Mouse (Mus musculus) kidney, postnatal 14 days (tissue): ENCODE results near the gene Olfr1122.
"Not testable (repeated sequence)": the region's sequence is repeated elsewhere in the genome, so short reads cannot be mapped to it uniquely, and the experiment has no call there.

ENCODE experiments used
- DNase-seq: peaks from one replicate; pipeline ENCODE4 v3.0.0; 2022; ENCODE audit warnings: mixed read lengths

Gene Olfr1122

DNA sequence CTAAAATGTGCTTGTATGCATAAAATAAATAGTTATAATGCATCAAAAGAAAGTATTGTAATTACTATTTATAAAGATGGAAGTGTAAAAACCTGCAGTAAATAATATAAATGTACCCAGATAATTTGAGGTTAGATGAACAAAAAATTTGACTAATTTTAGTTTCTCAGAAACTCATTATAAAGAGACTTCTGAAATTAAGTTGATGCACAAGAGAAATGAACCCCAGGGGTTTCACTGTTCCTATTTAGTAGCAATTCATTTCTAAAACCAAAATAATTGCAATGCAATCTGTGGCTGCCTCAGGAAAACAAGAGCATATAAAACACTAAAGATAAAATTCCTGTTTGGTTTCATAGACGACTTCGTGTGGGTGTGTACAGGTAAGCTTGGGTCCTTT lies at the start of gene Olfr1122:
TSS of gene Olfr1122 (plus strand) at position 301 of the 400 bp plus-strand sequence.
- no peak for DNase-seq

DNA sequence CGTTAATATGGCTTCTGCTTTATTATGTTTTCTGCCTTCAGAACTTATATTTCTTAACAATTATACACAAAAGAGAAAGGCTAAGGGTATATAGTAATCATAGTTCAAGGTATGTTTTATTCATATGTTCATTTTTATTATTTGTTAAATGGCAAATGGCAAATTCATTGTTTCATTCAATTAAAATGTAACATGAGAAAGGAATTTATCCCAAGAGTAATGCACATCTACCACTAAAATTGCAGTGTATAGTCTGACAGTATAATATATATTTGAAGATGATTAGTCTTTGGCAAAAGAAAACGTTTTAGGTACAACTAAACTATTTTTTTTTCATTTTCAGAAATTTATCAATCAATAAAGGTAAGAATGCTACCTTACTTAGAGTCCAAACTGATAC lies 31.1 kb upstream of the Olfr1122 start, which contains the start of gene Olfr1120:
TSS of gene Olfr1120 (plus strand) at position 301 of the 400 bp plus-strand sequence.
- DNase-seq, result no peak

DNA sequence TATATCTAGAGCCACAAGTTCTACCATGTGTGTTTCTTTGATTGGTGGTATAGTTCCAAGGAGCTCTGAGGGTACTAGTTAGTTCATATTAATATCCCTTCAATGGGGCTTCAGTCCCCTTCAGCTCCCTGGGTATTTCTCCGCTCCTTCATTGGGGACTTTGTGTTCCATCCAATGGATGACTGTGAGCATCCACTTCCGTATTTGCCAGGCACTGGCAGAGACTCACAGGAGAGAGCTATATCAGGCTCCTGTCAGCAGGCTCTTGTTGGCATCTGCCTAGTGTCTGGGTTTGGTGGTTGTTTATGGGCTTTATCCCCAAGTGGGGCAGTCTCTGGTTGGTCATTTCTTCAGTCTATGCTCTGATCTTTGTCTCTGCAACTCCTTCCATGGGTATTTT lies 25.5 kb upstream of the Olfr1122 start:
- not testable (repeated sequence) for DNase-seq

DNA sequence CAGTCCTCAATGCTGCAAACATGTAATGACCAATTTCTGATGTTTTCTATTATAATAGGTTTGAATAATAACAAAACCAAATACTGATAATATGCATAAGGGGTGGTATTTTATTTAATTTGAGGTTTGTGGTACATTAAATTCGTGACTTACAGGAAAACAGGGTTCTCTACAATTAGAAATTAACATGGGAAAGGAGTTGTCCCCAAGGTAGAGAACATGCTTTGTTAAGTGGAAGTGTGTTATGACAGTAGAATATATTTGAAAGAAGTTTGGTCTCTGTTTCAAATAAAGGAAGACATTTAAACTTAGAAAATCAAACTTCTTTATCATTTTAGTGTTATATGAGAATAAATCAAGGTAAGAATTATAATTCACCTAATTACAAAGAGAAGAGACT lies 16.1 kb upstream of the Olfr1122 start, which contains the start of gene Olfr1121:
TSS of gene Olfr1121 (plus strand) at position 301 of the 400 bp plus-strand sequence.
- no peak for DNase-seq

DNA sequence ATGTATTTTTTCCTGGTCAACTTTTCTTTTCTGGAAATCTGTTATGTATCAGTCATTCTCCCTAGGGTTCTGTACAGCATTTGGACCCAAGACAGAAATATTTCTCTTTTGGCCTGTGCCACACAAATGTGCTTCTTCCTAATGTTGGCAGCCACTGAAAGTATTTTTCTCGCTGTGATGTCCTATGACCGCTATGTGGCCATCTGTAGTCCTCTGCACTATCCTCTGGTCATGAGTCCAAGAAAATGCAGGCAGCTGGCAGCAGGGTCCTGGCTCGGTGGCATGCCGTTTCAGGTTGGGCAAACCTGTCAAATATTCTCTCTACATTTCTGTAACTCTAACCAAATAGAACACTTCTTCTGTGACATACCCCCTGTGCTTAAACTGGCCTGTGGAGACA lies 13.9 kb upstream of the Olfr1122 start:
- DNase-seq, result no peak

DNA sequence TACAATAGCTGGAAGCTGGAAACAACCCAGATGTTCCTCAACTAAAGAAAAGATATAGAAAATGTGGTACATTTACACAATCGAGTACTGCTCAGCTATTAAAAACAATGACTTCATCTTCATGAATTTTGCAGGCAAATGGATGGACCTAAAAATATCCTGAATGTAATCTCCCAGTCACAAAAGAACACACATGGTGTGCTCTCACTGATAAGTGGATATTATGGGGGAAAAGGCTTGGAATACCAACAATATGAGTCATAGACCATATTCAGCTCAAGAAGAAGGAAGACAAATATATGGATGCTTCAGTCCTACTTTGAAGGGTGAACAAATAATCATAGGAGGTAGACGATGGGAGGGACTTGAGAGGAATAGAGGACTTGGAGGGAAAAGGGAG lies 1.7 kb upstream of the Olfr1122 start:
- no peak for DNase-seq

DNA sequence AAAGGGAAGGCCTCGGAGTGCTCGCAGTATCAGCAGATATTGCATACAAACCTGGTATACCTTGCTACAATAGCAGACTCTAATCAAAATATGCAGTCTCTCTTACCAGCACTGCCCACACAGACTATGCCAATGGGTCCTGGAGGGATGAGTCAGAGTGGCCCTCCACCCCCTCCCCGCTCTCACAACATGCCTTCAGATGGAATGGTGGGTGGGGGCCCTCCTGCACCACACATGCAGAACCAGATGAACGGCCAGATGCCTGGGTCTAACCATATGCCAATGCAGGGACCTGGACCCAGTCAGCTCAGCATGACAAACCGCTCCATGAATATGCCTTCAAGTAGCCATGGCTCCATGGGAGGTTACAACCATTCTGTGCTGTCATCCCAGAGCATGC lies 8.0 kb downstream of the Olfr1122 start:
- not testable (repeated sequence) for DNase-seq

DNA sequence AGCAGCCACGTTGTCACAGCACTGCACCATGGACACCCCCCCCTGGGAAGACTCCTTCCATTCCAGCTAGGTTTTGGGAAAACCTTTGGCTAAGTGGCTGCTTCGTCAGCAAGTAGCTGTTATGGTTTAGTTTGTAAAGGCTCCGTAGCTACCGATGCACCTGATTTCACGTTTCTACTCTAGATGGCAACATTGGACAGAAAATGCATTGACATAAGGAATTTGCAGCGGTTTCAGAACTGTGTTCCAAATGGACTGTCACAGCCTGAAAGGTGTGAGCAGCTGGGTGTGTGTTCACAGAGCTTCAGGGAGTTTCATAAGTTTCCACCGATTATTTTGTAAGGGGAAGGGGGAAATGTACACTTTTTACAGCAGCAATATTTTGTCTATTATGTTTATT lies 9.0 kb downstream of the Olfr1122 start:
- DNase-seq, result not testable (repeated sequence)

DNA sequence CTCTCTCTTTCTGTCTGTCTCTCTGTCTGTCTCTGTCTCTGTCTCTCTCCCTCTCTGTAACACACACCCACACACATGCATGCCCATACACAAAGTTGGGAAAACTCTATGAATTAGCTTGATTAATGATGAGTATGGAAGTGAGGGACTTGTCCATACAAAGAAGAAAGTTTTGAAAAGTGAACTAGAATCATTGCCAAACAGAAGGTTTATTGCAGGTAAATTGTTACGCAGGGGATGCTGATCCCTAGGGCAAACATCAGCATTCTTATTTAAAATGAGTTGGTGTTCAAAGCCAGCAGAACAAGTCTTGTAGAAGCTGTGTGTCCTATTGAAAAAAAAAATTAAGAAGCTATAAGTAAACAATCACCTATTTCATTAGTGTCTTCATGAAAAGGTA lies 30.7 kb downstream of the Olfr1122 start, which contains the start of gene Olfr1123:
TSS of gene Olfr1123 (plus strand) at position 301 of the 400 bp plus-strand sequence.
- no peak for DNase-seq

DNA sequence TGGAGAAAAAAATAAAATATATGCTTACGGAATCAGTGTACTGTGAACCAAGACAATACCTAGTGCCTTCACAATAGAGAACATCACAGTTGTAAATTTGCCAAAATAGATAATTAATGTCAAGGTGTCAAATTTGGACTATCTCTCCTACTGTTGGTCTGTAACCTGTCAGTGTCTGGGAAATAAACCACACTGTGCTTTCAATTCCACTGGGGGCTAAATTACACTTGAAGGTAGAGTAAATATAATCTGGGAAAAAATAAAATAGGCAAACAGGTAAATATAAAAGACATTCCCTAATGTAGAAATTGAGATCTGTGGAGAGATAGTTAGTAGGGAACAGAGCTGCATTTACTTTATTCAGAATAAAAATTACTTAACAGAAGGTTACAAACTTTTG lies 44.3 kb downstream of the Olfr1122 start, which contains the start of gene Olfr1124:
TSS of gene Olfr1124 (plus strand) at position 301 of the 400 bp plus-strand sequence.
- no peak for DNase-seq

DNA sequence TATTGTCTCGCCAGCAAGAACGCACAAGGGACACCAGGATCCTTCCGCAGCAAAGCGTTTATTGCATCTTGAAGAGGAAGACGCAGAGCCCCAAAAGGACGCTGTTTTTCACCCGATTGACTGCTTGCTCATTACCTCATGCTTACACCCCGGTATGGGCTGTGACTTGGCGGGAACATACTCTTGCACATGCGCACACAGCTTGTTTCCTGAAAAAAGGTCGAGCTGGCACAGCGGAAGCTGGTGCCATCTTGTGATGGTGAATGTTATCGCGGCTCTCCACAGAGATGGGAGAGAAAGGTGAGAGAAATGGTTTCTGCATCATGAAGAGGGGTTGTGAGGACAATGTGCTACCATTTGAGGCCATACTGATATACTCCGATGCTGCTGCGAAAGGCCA lies 52.1 kb downstream of the Olfr1122 start:
- DNase-seq, result no peak
